Mouse (Mus musculus): Measurements from ENCODE around the gene Zfp148. TPM values are rescaled to one million over a fixed set of nuclear protein-coding genes. Genes with fewer than 3 reads are reported as not detected.

Zfp148 gene
- polyA plus RNA-seq, 1 experiment from 2014 or later = 59.3 TPM

DNA sequence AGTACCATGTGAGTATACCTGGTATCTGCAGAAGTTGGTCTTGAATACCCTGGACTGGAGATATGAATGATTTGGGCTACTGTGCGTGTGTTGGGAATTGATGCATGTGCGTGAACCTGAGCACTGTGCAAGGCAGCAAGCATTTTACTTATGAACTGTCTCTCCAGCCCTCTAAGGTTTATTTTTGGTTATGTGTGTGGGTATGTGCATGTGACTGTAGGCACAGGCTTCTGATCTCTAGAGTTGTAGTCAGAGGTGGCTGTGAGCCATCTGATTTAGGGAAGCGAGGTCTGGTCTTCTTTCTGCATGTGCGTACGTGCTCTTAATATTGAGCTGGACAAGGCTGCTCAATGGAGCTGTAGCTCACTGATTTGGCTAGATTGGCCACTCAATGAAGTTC, 33.6 kb downstream of the Zfp148 start:
- ATAC-seq (ENCODE audit: low FRiP score, low TSS enrichment) = no peak
- no peak overlapping the region for H3K9ac ChIP-seq (ENCODE audit: low read depth, low read length)
- H3K4me2 ChIP-seq (replicated peaks; ENCODE audit: low read depth, low read length) = no peak overlapping the region
- no peaks in the 10 kb centered on the region for H3K9me3 ChIP-seq (ENCODE audit: control insufficient read depth, low read length)
- no peak overlapping the region for H3K4me3 ChIP-seq (ENCODE audit: low read length)
- no peaks in the 10 kb centered on the region for H3K36me3 ChIP-seq (ENCODE audit: control insufficient read depth, insufficient read depth, low read length)
- no peak overlapping the region for H3K27ac ChIP-seq (ENCODE audit: low read depth, low read length)
- peaks cover 12% of the 10 kb centered on the region for H3K4me1 ChIP-seq (ENCODE audit: control insufficient read depth, insufficient read depth, low read length)
- no peaks in the 10 kb centered on the region for H3K27me3 ChIP-seq (ENCODE audit: control insufficient read depth, insufficient read depth, low read length)
- 88% methylated on average over 5 of the region's 5 CpGs for WGBS

DNA sequence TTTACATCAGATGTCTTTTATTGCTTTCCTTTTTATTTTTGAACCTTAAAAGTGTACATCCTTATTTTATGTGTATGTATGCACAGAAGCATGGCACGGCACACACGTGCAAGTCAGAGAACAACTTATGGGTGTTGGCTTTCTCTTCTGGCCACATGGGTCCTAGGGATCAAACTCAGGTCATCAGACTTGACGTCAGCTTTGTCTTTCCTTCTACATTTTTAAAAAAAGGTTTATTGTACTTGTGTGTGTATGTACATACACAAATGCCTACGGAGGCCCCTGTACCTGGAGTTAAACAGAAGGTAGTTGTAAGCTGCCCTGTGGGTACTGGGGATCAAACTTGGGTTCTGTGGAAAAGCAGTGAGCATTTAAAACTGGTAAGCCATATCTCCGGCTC, 35.0 kb downstream of the Zfp148 start:
- Histone ChIP-seq H3K36me3 (ENCODE audit: control insufficient read depth, insufficient read depth, low read length) (no peaks in the 10 kb centered on the region), H3K4me2 (replicated peaks; ENCODE audit: low read depth, low read length) (no peak overlapping the region), H3K27me3 (ENCODE audit: control insufficient read depth, insufficient read depth, low read length) (no peaks in the 10 kb centered on the region), H3K4me3 (ENCODE audit: low read length) (no peak overlapping the region), H3K4me1 (ENCODE audit: control insufficient read depth, insufficient read depth, low read length) (peaks cover 11% of the 10 kb centered on the region), H3K9ac (ENCODE audit: low read depth, low read length) (no peak overlapping the region), H3K9me3 (ENCODE audit: control insufficient read depth, low read length) (no peaks in the 10 kb centered on the region), H3K27ac (ENCODE audit: low read depth, low read length) (no peak overlapping the region)
- no peak for ATAC-seq (ENCODE audit: low FRiP score, low TSS enrichment)
- 72% methylated on average over 5 of the region's 5 CpGs for WGBS

DNA sequence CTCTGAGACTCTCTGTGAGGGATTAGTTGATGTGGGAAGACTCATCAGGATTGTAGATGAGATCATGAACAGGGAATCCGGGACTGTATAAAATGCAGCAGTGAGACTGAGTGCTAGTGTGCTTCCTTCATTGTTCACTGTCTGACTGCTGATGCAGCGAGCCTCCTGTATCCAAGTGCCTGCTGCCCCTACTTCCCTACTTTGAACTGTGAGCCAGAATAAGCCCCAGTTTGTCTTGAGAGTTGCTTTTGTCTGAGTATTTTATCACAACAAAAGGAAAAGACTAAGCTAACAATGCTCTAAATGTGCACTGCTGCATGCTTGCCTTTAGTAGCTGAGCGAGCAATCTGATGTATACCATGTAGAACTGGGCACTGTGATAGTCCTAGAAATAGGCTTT, 47.7 kb downstream of the Zfp148 start:
- 96% methylated on average over 3 of the region's 3 CpGs for WGBS
- Histone ChIP-seq H3K9ac (ENCODE audit: low read depth, low read length) (no peak overlapping the region), H3K4me2 (replicated peaks; ENCODE audit: low read depth, low read length) (no peak overlapping the region), H3K27me3 (ENCODE audit: control insufficient read depth, insufficient read depth, low read length) (no peaks in the 10 kb centered on the region), H3K36me3 (ENCODE audit: control insufficient read depth, insufficient read depth, low read length) (peaks cover 30% of the 10 kb centered on the region), H3K27ac (ENCODE audit: low read depth, low read length) (no peak overlapping the region), H3K9me3 (ENCODE audit: control insufficient read depth, low read length) (no peaks in the 10 kb centered on the region), H3K4me3 (ENCODE audit: low read length) (no peak overlapping the region), H3K4me1 (ENCODE audit: control insufficient read depth, insufficient read depth, low read length) (no peaks in the 10 kb centered on the region)
- ATAC-seq (ENCODE audit: low FRiP score, low TSS enrichment) = no peak

DNA sequence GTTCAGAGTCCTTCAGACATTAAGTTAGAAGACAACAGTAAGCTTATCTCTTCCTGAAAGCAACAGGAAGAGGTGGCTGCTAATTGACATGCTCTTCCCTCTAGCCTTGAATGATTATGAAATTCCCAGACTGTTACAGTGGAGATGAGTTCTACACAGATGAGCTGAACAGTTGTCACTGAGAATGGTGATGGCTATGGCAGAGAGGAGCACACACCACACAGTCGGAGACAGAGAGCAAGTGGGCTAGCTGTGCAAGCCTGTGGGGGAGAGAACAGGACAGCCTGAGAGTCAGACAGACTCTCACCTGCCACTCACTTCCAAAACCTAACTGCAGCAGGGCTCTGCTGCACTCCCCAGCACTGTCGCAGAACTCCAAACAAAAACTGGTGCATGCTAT, 51.0 kb downstream of the Zfp148 start:
- ATAC-seq (ENCODE audit: low FRiP score, low TSS enrichment) = no peak
- Histone ChIP-seq H3K4me1 (ENCODE audit: control insufficient read depth, insufficient read depth, low read length) (no peaks in the 10 kb centered on the region), H3K36me3 (ENCODE audit: control insufficient read depth, insufficient read depth, low read length) (peaks cover 31% of the 10 kb centered on the region; the same call in 1 of the 2 replicates), H3K27me3 (ENCODE audit: control insufficient read depth, insufficient read depth, low read length) (no peaks in the 10 kb centered on the region), H3K9me3 (ENCODE audit: control insufficient read depth, low read length) (no peaks in the 10 kb centered on the region), H3K4me2 (replicated peaks; ENCODE audit: low read depth, low read length) (no peak overlapping the region), H3K27ac (ENCODE audit: low read depth, low read length) (no peak overlapping the region), H3K9ac (ENCODE audit: low read depth, low read length) (no peak overlapping the region), H3K4me3 (ENCODE audit: low read length) (no peak overlapping the region)
- 89% methylated on average over 2 of the region's 2 CpGs for WGBS

DNA sequence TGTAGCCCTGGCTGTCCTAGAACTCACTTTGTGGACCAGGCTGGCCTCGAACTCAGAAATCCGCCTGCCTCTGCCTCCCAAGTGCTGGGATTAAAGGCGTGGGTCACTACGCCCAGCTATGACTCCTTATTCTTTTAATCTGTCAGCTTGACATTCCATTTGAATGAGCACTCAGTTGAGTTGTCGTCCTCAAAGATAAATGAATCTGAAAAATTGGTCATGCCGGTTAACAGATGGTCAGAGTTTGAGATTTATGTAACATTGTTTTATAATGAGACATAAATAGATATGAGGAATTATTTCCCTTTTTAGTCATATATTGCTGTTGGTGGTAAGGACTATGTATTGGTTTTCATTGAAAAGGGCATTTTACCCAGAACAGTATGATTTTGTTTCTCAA, 60.4 kb downstream of the Zfp148 start:
- Histone ChIP-seq H3K4me2 (replicated peaks; ENCODE audit: low read depth, low read length) (no peak overlapping the region), H3K27me3 (ENCODE audit: control insufficient read depth, insufficient read depth, low read length) (no peaks in the 10 kb centered on the region), H3K36me3 (ENCODE audit: control insufficient read depth, insufficient read depth, low read length) (peaks cover 11% of the 10 kb centered on the region), H3K4me1 (ENCODE audit: control insufficient read depth, insufficient read depth, low read length) (no peaks in the 10 kb centered on the region), H3K9ac (ENCODE audit: low read depth, low read length) (no peak overlapping the region), H3K9me3 (ENCODE audit: control insufficient read depth, low read length) (no peaks in the 10 kb centered on the region), H3K27ac (ENCODE audit: low read depth, low read length) (no peak overlapping the region), H3K4me3 (ENCODE audit: low read length) (no peak overlapping the region)
- no peak for ATAC-seq (ENCODE audit: low FRiP score, low TSS enrichment)
- 86% methylated on average over 6 of the region's 6 CpGs for WGBS

DNA sequence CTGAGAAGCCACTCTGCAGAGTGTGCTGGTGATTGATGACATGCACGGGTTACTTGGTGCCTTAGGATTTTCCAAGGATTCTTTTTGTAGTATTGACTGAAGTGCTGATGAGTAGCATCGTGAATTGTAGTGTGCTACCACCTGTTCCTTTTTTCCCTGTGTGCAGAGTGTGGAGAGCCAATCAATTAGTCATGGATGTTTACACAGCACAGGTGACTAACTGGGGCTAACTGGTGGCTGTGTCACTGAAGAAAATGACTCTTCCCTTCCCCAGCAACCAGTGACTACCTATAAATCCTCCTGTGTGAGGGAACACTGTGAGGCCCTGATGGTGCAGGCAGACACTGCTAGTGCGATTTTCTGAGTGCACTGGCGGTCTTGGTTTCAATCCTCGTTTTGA, 66.2 kb downstream of the Zfp148 start:
- H3K27ac ChIP-seq (ENCODE audit: low read depth, low read length) = no peak overlapping the region
- ATAC-seq (ENCODE audit: low FRiP score, low TSS enrichment) = no peak
- WGBS = 32% methylated on average over 5 of the region's 5 CpGs
- H3K9ac ChIP-seq (ENCODE audit: low read depth, low read length) = no peak overlapping the region
- no peak overlapping the region for H3K4me2 ChIP-seq (replicated peaks; ENCODE audit: low read depth, low read length)
- no peak overlapping the region for H3K4me3 ChIP-seq (ENCODE audit: low read length)
- H3K36me3 ChIP-seq (ENCODE audit: control insufficient read depth, insufficient read depth, low read length) = no peaks in the 10 kb centered on the region
- no peaks in the 10 kb centered on the region for H3K27me3 ChIP-seq (ENCODE audit: control insufficient read depth, insufficient read depth, low read length)
- no peaks in the 10 kb centered on the region for H3K9me3 ChIP-seq (ENCODE audit: control insufficient read depth, low read length)
- no peaks in the 10 kb centered on the region for H3K4me1 ChIP-seq (ENCODE audit: control insufficient read depth, insufficient read depth, low read length)

DNA sequence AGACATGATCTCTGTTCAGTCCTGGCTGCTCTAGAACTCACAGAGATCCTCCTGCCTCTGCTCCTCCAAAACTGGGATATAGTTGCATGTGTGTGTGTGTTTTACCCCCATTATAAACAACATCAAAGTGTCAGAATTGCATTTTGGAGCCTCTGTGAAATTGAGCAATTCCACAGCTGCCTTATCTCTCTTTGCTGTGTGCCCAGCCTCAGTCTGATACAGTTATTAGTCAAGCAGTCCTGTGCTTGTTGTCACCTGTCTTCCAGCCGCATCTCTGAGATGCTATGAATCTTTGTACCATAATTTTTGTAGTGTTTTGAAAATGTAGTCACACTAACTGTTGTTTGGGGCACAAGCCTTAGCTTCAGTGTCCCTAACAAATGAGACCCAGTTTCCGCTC, 73.2 kb downstream of the Zfp148 start:
- no peak overlapping the region for H3K27ac ChIP-seq (ENCODE audit: low read depth, low read length)
- H3K9ac ChIP-seq (ENCODE audit: low read depth, low read length) = no peak overlapping the region
- no peak overlapping the region for H3K4me3 ChIP-seq (ENCODE audit: low read length)
- H3K9me3 ChIP-seq (ENCODE audit: control insufficient read depth, low read length) = no peaks in the 10 kb centered on the region
- ATAC-seq (ENCODE audit: low FRiP score, low TSS enrichment) = no peak
- H3K36me3 ChIP-seq (ENCODE audit: control insufficient read depth, insufficient read depth, low read length) = peaks cover 7% of the 10 kb centered on the region
- peaks cover 5% of the 10 kb centered on the region; the same call in 1 of the 2 replicates for H3K4me1 ChIP-seq (ENCODE audit: control insufficient read depth, insufficient read depth, low read length)
- 84% methylated on average over 2 of the region's 2 CpGs for WGBS
- no peaks in the 10 kb centered on the region for H3K27me3 ChIP-seq (ENCODE audit: control insufficient read depth, insufficient read depth, low read length)
- no peak overlapping the region for H3K4me2 ChIP-seq (replicated peaks; ENCODE audit: low read depth, low read length)

DNA sequence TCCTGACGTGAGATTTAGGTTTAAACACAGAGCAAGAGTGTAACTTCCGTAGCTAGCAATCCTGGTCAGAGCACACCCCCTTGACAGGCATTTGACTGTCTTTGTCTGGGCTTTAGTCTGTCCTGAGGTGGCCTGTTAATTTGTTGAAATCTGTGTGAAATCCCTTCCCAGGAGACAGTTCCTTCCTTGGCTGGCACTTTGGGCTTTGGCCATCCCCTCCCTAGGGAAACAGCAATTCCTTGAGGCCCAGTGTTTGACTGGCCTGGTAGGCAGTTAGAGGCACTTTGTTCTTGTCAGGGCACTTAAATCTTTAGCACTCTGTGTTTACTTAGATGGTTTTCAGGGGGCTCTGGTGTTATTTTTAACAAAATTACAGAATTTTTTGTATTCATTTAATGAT, 73.7 kb downstream of the Zfp148 start:
- H3K27ac ChIP-seq (ENCODE audit: low read depth, low read length) = no peak overlapping the region
- no peaks in the 10 kb centered on the region for H3K27me3 ChIP-seq (ENCODE audit: control insufficient read depth, insufficient read depth, low read length)
- no peak overlapping the region for H3K4me2 ChIP-seq (replicated peaks; ENCODE audit: low read depth, low read length)
- ATAC-seq (ENCODE audit: low FRiP score, low TSS enrichment) = no peak
- H3K4me3 ChIP-seq (ENCODE audit: low read length) = no peak overlapping the region
- H3K9me3 ChIP-seq (ENCODE audit: control insufficient read depth, low read length) = no peaks in the 10 kb centered on the region
- peaks cover 5% of the 10 kb centered on the region; the same call in 1 of the 2 replicates for H3K4me1 ChIP-seq (ENCODE audit: control insufficient read depth, insufficient read depth, low read length)
- peaks cover 10% of the 10 kb centered on the region for H3K36me3 ChIP-seq (ENCODE audit: control insufficient read depth, insufficient read depth, low read length)
- 68% methylated on average over 2 of the region's 2 CpGs for WGBS
- H3K9ac ChIP-seq (ENCODE audit: low read depth, low read length) = no peak overlapping the region

DNA sequence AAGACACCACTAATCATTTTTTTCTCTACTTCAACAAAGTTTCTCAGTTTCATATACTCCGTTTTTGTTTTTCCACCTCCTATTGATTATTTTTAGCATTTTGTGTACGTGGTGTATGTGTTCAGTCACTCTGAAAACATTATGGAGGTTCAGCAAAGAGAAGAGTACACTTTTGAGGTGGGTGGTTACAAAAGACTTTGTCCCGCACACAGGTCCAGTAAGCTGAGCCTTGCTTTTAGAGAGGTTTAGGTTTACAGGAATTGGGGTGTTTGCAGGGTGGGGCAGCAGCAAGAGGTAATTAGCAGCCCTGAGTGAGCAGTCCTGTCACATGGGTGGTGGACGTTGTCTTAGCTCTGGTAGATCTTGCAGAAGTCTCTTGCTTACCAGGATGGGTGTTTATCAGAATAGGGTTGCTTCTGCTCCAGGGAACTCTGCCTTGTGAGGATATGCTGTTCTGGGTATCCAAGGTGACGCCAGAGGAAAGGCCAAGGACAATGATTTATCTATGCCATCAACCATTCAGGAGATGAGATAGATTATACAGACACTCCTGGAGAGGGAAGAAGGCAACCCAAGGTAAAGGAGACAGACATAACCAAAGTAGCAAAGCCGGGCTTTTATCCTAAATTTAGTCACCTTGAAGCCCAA, 74.8 kb downstream of the Zfp148 start:
- 61% methylated on average over 6 of the region's 6 CpGs for WGBS
- H3K4me3 ChIP-seq (ENCODE audit: low read length) = no peak overlapping the region
- ATAC-seq (ENCODE audit: low FRiP score, low TSS enrichment) = no peak
- no peak overlapping the region for H3K27ac ChIP-seq (ENCODE audit: low read depth, low read length)
- H3K27me3 ChIP-seq (ENCODE audit: control insufficient read depth, insufficient read depth, low read length) = no peaks in the 10 kb centered on the region
- H3K4me1 ChIP-seq (ENCODE audit: control insufficient read depth, insufficient read depth, low read length) = peaks cover 5% of the 10 kb centered on the region; the same call in 1 of the 2 replicates
- H3K36me3 ChIP-seq (ENCODE audit: control insufficient read depth, insufficient read depth, low read length) = peaks cover 13% of the 10 kb centered on the region
- no peak overlapping the region for H3K9ac ChIP-seq (ENCODE audit: low read depth, low read length)
- no peaks in the 10 kb centered on the region for H3K9me3 ChIP-seq (ENCODE audit: control insufficient read depth, low read length)
- no peak overlapping the region for H3K4me2 ChIP-seq (replicated peaks; ENCODE audit: low read depth, low read length)
